Mouse (Mus musculus): ENCODE measurements at regions not wholly inside any gene's neighbourhood (a gene's known extent, or its start where the extent isn't known, plus 50 kb on each side); places are given as distances from the start of the nearest gene placed in this dataset.

DNA sequence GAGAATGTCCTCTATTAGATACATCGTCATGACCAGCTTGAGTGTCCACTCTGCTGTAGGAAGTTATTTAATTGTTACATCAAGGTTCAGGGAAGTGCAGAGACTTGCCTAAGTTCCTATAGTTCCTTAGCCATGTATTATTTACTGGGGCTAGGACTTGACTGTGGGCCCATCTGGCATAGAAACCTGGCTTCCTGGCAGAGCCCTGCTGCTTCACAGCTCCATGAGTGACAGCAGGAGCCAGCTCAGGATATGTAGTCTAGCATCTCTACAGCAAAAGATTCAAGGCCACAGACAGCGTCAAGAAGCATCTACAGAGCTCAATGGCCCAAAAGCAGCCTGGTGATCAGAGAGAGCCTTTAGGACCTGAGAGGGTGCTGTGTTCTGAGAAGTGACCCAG is 163.2 kb upstream of the Unc93a2 start:
- H3K27me3 ChIP-seq (replicated peaks; ENCODE audit: control insufficient read depth, insufficient read depth, low read length), result no peaks in the 10 kb centered on the region
- no peaks in the 10 kb centered on the region for H3K4me1 ChIP-seq (replicated peaks; ENCODE audit: control insufficient read depth, insufficient read depth, low read length)
- DNase-seq (ENCODE audit: low spot score), result no peak
- H3K9ac ChIP-seq (ENCODE audit: low read length), result no peak overlapping the region
- H3K4me3 ChIP-seq (ENCODE audit: low read depth, low read length), result no peak overlapping the region
- 87% methylated on average over 2 of the region's 2 CpGs for WGBS
- no peak overlapping the region for H3K4me2 ChIP-seq (ENCODE audit: low read length)
- H3K9me3 ChIP-seq (ENCODE audit: control insufficient read depth, low read length), result no peaks in the 10 kb centered on the region
- no peaks in the 10 kb centered on the region for H3K36me3 ChIP-seq (ENCODE audit: control insufficient read depth, insufficient read depth, low read length)
- H3K27ac ChIP-seq (ENCODE audit: low read depth), result no peak overlapping the region
- no peak for ATAC-seq (replicated peaks; ENCODE audit: low FRiP score, low TSS enrichment, low read depth)

DNA sequence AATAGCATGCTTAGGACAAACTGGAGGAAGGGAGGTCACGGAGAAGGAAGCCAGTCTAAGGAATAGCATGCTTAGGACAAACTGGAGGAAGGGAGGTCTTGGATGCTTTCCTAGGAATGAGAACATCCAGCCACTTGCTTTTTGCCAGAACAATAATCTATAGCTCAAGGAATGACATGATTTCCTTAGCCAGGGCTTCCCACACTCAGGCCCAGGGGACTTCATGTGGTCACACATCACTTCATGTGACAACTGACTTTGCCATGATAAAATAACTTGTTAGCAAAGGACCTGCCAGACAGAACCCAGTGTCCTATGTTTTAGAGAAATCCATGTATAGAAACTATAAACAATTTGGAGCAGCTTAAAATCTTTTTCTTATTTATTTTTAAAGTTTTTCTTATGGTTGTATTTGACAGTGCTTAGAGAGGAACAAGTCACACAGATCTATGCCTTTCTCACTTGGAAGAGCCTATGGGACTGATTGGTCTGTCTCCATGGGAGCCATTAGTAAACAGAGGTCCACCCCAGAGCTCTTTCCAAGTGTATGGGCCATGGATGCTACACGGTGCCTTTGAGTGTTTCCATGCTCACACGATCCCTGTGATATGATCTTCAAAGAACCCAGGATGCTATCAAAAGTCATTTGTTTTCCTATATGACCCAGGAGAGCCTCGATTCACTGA is 153.3 kb upstream of the Unc93a2 start:
- H3K27ac ChIP-seq (ENCODE audit: low read depth), result 0 out of 2 replicates have a peak overlapping the region, but pooled peaks have one; percentile 7

DNA sequence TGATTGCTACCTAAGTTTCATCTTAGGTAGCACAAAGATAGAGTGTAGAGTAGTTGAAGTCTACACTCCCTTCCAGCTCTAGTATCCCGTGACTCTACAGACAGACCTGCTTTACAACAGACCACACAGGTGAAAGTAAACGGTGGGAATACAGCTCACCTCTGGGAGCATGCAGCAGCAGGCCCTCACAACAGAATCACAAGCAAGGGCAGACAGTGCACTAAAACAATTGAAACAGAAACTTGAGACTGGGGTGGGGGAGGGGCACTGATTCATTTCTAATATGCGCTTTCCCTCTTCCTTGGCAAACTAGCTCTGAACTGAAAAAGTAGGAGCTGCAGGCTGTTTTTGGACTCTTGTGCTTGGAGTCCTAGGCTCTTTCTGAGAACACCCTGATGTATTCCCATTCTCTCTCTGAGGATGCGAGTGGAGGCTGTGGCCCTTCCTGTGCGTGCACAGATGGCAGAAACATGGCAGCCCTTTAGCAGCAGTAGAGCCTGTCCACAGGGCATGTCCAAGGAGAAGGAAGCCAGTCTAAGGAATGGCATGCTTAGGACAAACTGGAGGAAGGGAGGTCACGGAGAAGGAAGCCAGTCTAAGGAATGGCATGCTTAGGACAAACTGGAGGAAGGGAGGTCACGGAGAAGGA is 152.5 kb upstream of the Unc93a2 start:
- Histone ChIP-seq H3K27me3 (replicated peaks; ENCODE audit: control insufficient read depth, insufficient read depth, low read length) (no peaks in the 10 kb centered on the region), H3K9ac (ENCODE audit: low read length) (no peak overlapping the region), H3K9me3 (ENCODE audit: control insufficient read depth, low read length) (0 out of 2 replicates have a peak, but pooled peaks cover 4% of the 10 kb centered on the region), H3K4me1 (replicated peaks; ENCODE audit: control insufficient read depth, insufficient read depth, low read length) (no peaks in the 10 kb centered on the region), H3K36me3 (ENCODE audit: control insufficient read depth, insufficient read depth, low read length) (no peaks in the 10 kb centered on the region), H3K27ac (ENCODE audit: low read depth) (no peak overlapping the region), H3K4me3 (ENCODE audit: low read depth, low read length) (no peak overlapping the region), H3K4me2 (ENCODE audit: low read length) (no peak overlapping the region)
- ATAC-seq (replicated peaks; ENCODE audit: low FRiP score, low TSS enrichment, low read depth), result no peak
- DNase-seq (ENCODE audit: low spot score), result no peak
- 59% methylated on average over 7 of the region's 7 CpGs for WGBS

More for the DNA sequence above, 153.3 kb upstream of the Unc93a2 start:
- Histone ChIP-seq H3K4me2 (ENCODE audit: low read length) (no peak overlapping the region), H3K4me3 (ENCODE audit: low read depth, low read length) (no peak overlapping the region), H3K27me3 (replicated peaks; ENCODE audit: control insufficient read depth, insufficient read depth, low read length) (no peaks in the 10 kb centered on the region), H3K9ac (ENCODE audit: low read length) (no peak overlapping the region), H3K9me3 (ENCODE audit: control insufficient read depth, low read length) (0 out of 2 replicates have a peak, but pooled peaks cover 4% of the 10 kb centered on the region), H3K4me1 (replicated peaks; ENCODE audit: control insufficient read depth, insufficient read depth, low read length) (no peaks in the 10 kb centered on the region), H3K36me3 (ENCODE audit: control insufficient read depth, insufficient read depth, low read length) (no peaks in the 10 kb centered on the region)
- WGBS, result 67% methylated on average over 4 of the region's 4 CpGs
- DNase-seq (ENCODE audit: low spot score) (no peak), ATAC-seq (replicated peaks; ENCODE audit: low FRiP score, low TSS enrichment, low read depth) (no peak)

DNA sequence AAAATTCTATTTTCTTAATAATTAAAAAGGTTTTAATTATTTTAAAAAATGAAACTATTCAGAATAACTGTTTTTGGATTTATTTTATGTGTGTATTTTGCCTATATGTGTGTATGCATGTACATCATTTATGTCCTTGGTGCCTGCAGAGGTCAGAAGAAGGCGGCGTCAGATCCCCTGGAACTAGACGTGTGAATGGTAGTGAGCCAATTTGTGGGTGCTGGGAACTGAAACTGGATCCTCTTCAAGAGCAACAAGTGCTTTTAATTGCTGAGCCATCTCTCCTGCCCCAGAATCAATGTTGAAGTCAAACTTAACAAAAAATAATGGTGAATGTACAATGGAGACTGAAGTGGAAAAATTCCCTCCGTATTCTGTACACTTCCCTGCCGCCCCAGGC is 151.9 kb upstream of the Unc93a2 start:
- Histone ChIP-seq H3K36me3 (ENCODE audit: control insufficient read depth, insufficient read depth, low read length) (no peaks in the 10 kb centered on the region), H3K9me3 (ENCODE audit: control insufficient read depth, low read length) (0 out of 2 replicates have a peak, but pooled peaks cover 5% of the 10 kb centered on the region), H3K27ac (ENCODE audit: low read depth) (no peak overlapping the region), H3K4me2 (ENCODE audit: low read length) (no peak overlapping the region), H3K9ac (ENCODE audit: low read length) (no peak overlapping the region), H3K4me3 (ENCODE audit: low read depth, low read length) (no peak overlapping the region), H3K27me3 (replicated peaks; ENCODE audit: control insufficient read depth, insufficient read depth, low read length) (no peaks in the 10 kb centered on the region), H3K4me1 (replicated peaks; ENCODE audit: control insufficient read depth, insufficient read depth, low read length) (no peaks in the 10 kb centered on the region)
- DNase-seq (ENCODE audit: low spot score) (no peak), ATAC-seq (replicated peaks; ENCODE audit: low FRiP score, low TSS enrichment, low read depth) (no peak)
- WGBS, result 91% methylated on average over 5 of the region's 5 CpGs

DNA sequence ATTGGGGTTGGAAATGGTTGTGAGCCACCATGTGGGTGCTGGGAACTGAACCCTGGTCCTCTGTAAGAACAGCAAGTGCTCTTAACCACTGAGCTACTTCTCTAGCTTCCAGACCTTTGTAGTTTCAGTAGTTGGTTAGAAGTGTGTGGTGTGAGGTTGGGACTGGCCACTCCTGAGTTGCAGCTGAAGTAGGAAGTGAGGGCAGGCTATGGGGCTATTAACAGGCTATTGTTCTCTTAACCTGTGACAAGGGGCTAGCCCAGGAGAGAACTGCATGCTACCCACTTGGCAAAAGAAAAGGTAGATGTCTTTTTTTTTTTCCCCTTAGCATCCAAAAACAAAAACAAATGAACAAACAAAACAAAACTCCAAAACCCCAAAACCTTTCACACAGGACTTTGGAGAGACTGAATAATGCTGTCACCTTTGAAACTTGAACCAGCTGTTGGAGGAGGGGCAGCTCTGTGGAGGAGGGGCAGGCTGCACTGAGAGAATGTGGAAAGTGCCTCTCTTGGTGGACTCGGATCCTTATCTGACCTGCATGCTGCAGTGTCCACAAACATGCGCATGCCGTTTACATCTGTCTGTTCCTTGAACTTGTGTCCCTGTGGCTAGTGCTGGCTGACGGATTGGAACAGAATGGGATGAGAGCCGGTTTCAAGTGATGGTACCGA is 149.3 kb upstream of the Unc93a2 start:
- Histone ChIP-seq H3K27me3 (replicated peaks; ENCODE audit: control insufficient read depth, insufficient read depth, low read length) (no peaks in the 10 kb centered on the region), H3K4me2 (ENCODE audit: low read length) (no peak overlapping the region), H3K36me3 (ENCODE audit: control insufficient read depth, insufficient read depth, low read length) (no peaks in the 10 kb centered on the region), H3K4me3 (ENCODE audit: low read depth, low read length) (no peak overlapping the region), H3K9ac (ENCODE audit: low read length) (no peak overlapping the region), H3K4me1 (replicated peaks; ENCODE audit: control insufficient read depth, insufficient read depth, low read length) (no peaks in the 10 kb centered on the region), H3K27ac (ENCODE audit: low read depth) (no peak overlapping the region), H3K9me3 (ENCODE audit: control insufficient read depth, low read length) (0 out of 2 replicates have a peak, but pooled peaks cover 2% of the 10 kb centered on the region)
- 87% methylated on average over 6 of the region's 6 CpGs for WGBS
- DNase-seq (ENCODE audit: low spot score) (no peak), ATAC-seq (replicated peaks; ENCODE audit: low FRiP score, low TSS enrichment, low read depth) (no peak)

DNA sequence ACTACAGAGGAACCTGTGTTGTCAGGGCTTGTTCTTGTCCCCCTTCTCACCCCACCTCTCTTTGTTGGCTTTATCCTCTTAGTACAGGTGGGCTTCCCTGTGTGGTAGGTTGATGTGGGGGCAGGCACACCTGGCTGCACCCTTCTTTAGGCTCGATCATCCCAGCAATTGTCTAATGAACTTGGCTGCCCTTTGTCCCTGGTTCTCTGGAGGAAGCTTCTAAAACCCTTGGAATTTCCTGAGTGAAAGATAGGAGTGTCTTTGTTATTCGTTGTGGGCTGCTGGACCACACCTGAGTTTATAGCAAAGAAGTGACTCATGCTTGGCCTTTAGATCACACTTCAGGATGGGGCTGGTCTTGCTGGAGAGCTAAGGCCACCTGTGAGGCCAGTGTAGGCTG is 148.3 kb upstream of the Unc93a2 start:
- Histone ChIP-seq H3K27ac (ENCODE audit: low read depth) (no peak overlapping the region), H3K4me1 (replicated peaks; ENCODE audit: control insufficient read depth, insufficient read depth, low read length) (no peaks in the 10 kb centered on the region), H3K27me3 (replicated peaks; ENCODE audit: control insufficient read depth, insufficient read depth, low read length) (no peaks in the 10 kb centered on the region), H3K4me2 (ENCODE audit: low read length) (no peak overlapping the region), H3K9me3 (ENCODE audit: control insufficient read depth, low read length) (0 out of 2 replicates have a peak, but pooled peaks cover 2% of the 10 kb centered on the region), H3K4me3 (ENCODE audit: low read depth, low read length) (no peak overlapping the region), H3K9ac (ENCODE audit: low read length) (no peak overlapping the region), H3K36me3 (ENCODE audit: control insufficient read depth, insufficient read depth, low read length) (no peaks in the 10 kb centered on the region)
- WGBS, result 35% methylated on average over 2 of the region's 2 CpGs
- no peak for ATAC-seq (replicated peaks; ENCODE audit: low FRiP score, low TSS enrichment, low read depth)
- no peak for DNase-seq (ENCODE audit: low spot score)

DNA sequence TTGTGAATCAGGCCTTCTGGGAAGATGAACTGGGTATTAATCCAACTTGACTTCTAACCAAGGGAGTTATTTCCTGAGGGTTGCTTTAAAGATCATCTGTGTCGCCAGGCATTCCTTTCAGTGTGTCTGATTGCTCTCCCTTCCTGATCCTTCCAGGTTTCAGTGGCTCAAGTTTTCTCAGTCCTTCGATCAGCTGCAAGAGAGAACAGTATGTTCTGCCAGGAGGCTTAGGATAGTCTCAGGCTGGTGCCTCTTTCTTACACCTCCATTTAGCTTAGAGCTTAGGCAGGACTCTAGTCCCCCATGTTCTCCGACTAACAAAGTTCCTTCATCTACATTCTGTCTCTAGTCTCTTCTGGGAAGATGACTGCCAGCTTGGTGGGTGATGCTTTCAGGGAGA is 147.4 kb upstream of the Unc93a2 start:
- no peaks in the 10 kb centered on the region for H3K27me3 ChIP-seq (replicated peaks; ENCODE audit: control insufficient read depth, insufficient read depth, low read length)
- 0 out of 2 replicates have a peak, but pooled peaks cover 2% of the 10 kb centered on the region for H3K9me3 ChIP-seq (ENCODE audit: control insufficient read depth, low read length)
- no peak overlapping the region for H3K27ac ChIP-seq (ENCODE audit: low read depth)
- no peak overlapping the region for H3K9ac ChIP-seq (ENCODE audit: low read length)
- H3K36me3 ChIP-seq (ENCODE audit: control insufficient read depth, insufficient read depth, low read length), result no peaks in the 10 kb centered on the region
- ATAC-seq (replicated peaks; ENCODE audit: low FRiP score, low TSS enrichment, low read depth) (no peak), DNase-seq (ENCODE audit: low spot score) (no peak)
- H3K4me3 ChIP-seq (ENCODE audit: low read depth, low read length), result no peak overlapping the region
- no peaks in the 10 kb centered on the region for H3K4me1 ChIP-seq (replicated peaks; ENCODE audit: control insufficient read depth, insufficient read depth, low read length)
- no peak overlapping the region for H3K4me2 ChIP-seq (ENCODE audit: low read length)
- WGBS, result 84% methylated on average over 3 of the region's 3 CpGs

DNA sequence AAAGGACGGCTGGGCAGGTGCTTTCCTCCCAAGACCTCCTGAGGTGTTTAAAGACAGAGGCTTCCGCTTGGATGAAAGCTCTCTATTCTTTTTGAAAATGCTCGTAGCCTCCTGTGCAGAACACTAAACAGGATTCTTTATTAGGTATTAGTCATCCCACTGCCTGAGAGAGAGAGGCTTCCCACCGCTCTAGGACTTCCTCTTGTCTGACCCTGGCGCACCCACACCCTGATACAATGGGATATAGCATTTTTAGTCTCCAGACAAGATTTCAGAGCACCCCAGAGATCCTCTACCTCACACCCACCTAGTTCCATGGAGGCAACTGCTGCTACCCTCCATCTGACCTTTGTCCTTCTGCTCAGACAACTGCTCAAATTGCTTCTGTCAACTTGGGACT is 144.0 kb upstream of the Unc93a2 start:
- H3K36me3 ChIP-seq (ENCODE audit: control insufficient read depth, insufficient read depth, low read length), result no peaks in the 10 kb centered on the region

More for the DNA sequence above, 144.0 kb upstream of the Unc93a2 start:
- Histone ChIP-seq H3K27ac (ENCODE audit: low read depth) (no peak overlapping the region), H3K9ac (ENCODE audit: low read length) (no peak overlapping the region), H3K9me3 (ENCODE audit: control insufficient read depth, low read length) (0 out of 2 replicates have a peak, but pooled peaks cover 2% of the 10 kb centered on the region), H3K4me2 (ENCODE audit: low read length) (no peak overlapping the region), H3K4me1 (replicated peaks; ENCODE audit: control insufficient read depth, insufficient read depth, low read length) (no peaks in the 10 kb centered on the region), H3K27me3 (replicated peaks; ENCODE audit: control insufficient read depth, insufficient read depth, low read length) (no peaks in the 10 kb centered on the region), H3K4me3 (ENCODE audit: low read depth, low read length) (no peak overlapping the region)
- ATAC-seq (replicated peaks; ENCODE audit: low FRiP score, low TSS enrichment, low read depth) (no peak), DNase-seq (ENCODE audit: low spot score) (no peak)
- 52% methylated on average over 5 of the region's 5 CpGs for WGBS

Data from intestine, embryonic 14.5 days (tissue).